Mouse (Mus musculus) intestine, postnatal 0 days (tissue): ENCODE measurements at regions not wholly inside any gene's neighbourhood (a gene's known extent, or its start where the extent isn't known, plus 50 kb on each side); places are given as distances from the start of the nearest gene placed in this dataset.

Experiments used
- ATAC-seq: fragments of 200-750 bp; cut with Nextera tagmentation; 2 replicates; pipeline ENCODE4 v1.8.0; 2017; ENCODE audit warnings: mild to moderate bottlenecking, moderate TSS enrichment, moderate library complexity
- H3K27ac ChIP-seq: fragments of 300-500 bp; sonication (generic); 2 replicates; pipeline ENCODE4 v1.5.1; 2014; ENCODE audit warnings: mild to moderate bottlenecking, low read depth, low read length, moderate library complexity
- H3K27me3 ChIP-seq: fragments of 300-500 bp; sonication (generic); replicated peaks from 2 replicates; pipeline ENCODE4 v1.6.1; 2014; ENCODE audit warnings: low read length, mixed read lengths; ENCODE audit not compliant: control insufficient read depth, insufficient read depth
- H3K36me3 ChIP-seq: fragments of 300-500 bp; sonication (generic); 2 replicates; pipeline ENCODE4 v1.6.1; 2014; ENCODE audit warnings: mild to moderate bottlenecking, moderate library complexity; ENCODE audit not compliant: control insufficient read depth, insufficient read depth
- H3K4me1 ChIP-seq: fragments of 300-500 bp; sonication (generic); replicated peaks from 2 replicates; pipeline ENCODE4 v1.6.1; 2014; ENCODE audit warnings: antibody characterized with exemption, low read length, mixed read lengths; ENCODE audit not compliant: control insufficient read depth, insufficient read depth
- H3K4me2 ChIP-seq: fragments of 300-500 bp; sonication (generic); replicated peaks from 2 replicates; pipeline ENCODE4 v1.6.1; 2014; ENCODE audit warnings: low read depth, mild to moderate bottlenecking, moderate library complexity
- H3K4me3 ChIP-seq: fragments of 300-500 bp; sonication (generic); 2 replicates; pipeline ENCODE4 v1.5.1; 2014; ENCODE audit warnings: low read depth, low read length
- H3K9ac ChIP-seq: fragments of 300-500 bp; sonication (generic); 2 replicates; pipeline ENCODE4 v1.6.1; 2014; ENCODE audit warnings: mild to moderate bottlenecking, low read depth, low read length
- H3K9me3 ChIP-seq: fragments of 300-500 bp; sonication (generic); 2 replicates; pipeline ENCODE4 v1.6.1; 2016; ENCODE audit warnings: mixed run types; ENCODE audit not compliant: control insufficient read depth
- CTCF ChIP-seq: sonication (generic); IDR thresholded peaks from 2 replicates; pipeline ENCODE4 v1.5.1; 2016; ENCODE audit warnings: low read depth, mild to moderate bottlenecking, control low read depth, antibody characterized with exemption, moderate library complexity
- WGBS: fragments of 180-500 bp; shearing (Covaris S2); extraction: QIAGEN DNeasy Blood & Tissue Kit; methylation state at CpG from one replicate; pipeline ENCODE4 v1.1.7; 2014; 5-methylcytosine and 5-hydroxymethylcytosine counted together

- no peak overlapping the region for H3K9ac ChIP-seq
- H3K4me2 ChIP-seq: no peak overlapping the region
- no peaks in the 10 kb centered on the region for H3K36me3 ChIP-seq
- H3K4me3 ChIP-seq: no peak overlapping the region
- H3K27ac ChIP-seq: no peak overlapping the region
- ATAC-seq: no peak
- 74% methylated on average over 7 of the region's 7 CpGs for WGBS
- no peak for TF ChIP-seq CTCF
- no peaks in the 10 kb centered on the region for H3K4me1 ChIP-seq
- H3K9me3 ChIP-seq: no peaks in the 10 kb centered on the region
- H3K27me3 ChIP-seq: no peaks in the 10 kb centered on the region
These were observed 70.5 kb downstream of the Tmx1 start for GRCm38 (mm10) chr12:70523379-70523778.

GRCm38 (mm10) chr12:70524703-70525102 lies 71.8 kb downstream of the Tmx1 start:
- Histone ChIP-seq H3K36me3 (no peaks in the 10 kb centered on the region), H3K27ac (no peak overlapping the region), H3K9me3 (no peaks in the 10 kb centered on the region), H3K4me3 (no peak overlapping the region), H3K4me2 (no peak overlapping the region), H3K27me3 (no peaks in the 10 kb centered on the region), H3K9ac (no peak overlapping the region), H3K4me1 (no peaks in the 10 kb centered on the region)
- TF ChIP-seq CTCF: no peak
- WGBS: 51% methylated on average over 4 of the region's 4 CpGs
- no peak for ATAC-seq

GRCm38 (mm10) chr12:70531661-70532060 lies 78.8 kb downstream of the Tmx1 start:
- ATAC-seq: no peak
- Histone ChIP-seq H3K27ac (no peak overlapping the region), H3K9me3 (no peaks in the 10 kb centered on the region), H3K4me3 (no peak overlapping the region), H3K4me1 (no peaks in the 10 kb centered on the region), H3K4me2 (no peak overlapping the region), H3K9ac (no peak overlapping the region), H3K36me3 (no peaks in the 10 kb centered on the region), H3K27me3 (no peaks in the 10 kb centered on the region)
- TF ChIP-seq CTCF: no peak

- no peaks in the 10 kb centered on the region for H3K9me3 ChIP-seq
- H3K9ac ChIP-seq: no peak overlapping the region
- no peaks in the 10 kb centered on the region for H3K4me1 ChIP-seq
- no peak for ATAC-seq
- no peaks in the 10 kb centered on the region for H3K36me3 ChIP-seq
- no peak overlapping the region for H3K4me2 ChIP-seq
- no peaks in the 10 kb centered on the region for H3K27me3 ChIP-seq
- H3K27ac ChIP-seq: no peak overlapping the region
- no peak overlapping the region for H3K4me3 ChIP-seq
- WGBS: 64% methylated on average over 10 of the region's 10 CpGs
- no peak for TF ChIP-seq CTCF
These were observed 79.3 kb downstream of the Tmx1 start for GRCm38 (mm10) chr12:70532225-70532624.

GRCm38 (mm10) chr12:70532843-70533242 lies 79.9 kb downstream of the Tmx1 start:
- Histone ChIP-seq H3K36me3 (no peaks in the 10 kb centered on the region), H3K4me1 (no peaks in the 10 kb centered on the region), H3K27ac (no peak overlapping the region), H3K27me3 (no peaks in the 10 kb centered on the region), H3K4me2 (no peak overlapping the region), H3K9ac (no peak overlapping the region), H3K4me3 (no peak overlapping the region), H3K9me3 (no peaks in the 10 kb centered on the region)
- WGBS: 82% methylated on average over 10 of the region's 10 CpGs
- no peak for ATAC-seq
- no peak for TF ChIP-seq CTCF

- no peak for ATAC-seq
- TF ChIP-seq CTCF: no peak
- no peaks in the 10 kb centered on the region for H3K4me1 ChIP-seq
- no peaks in the 10 kb centered on the region for H3K36me3 ChIP-seq
- H3K4me2 ChIP-seq: no peak overlapping the region
- no peak overlapping the region for H3K4me3 ChIP-seq
- H3K9me3 ChIP-seq: no peaks in the 10 kb centered on the region
- no peaks in the 10 kb centered on the region for H3K27me3 ChIP-seq
- 73% methylated on average over 12 of the region's 12 CpGs for WGBS
- H3K27ac ChIP-seq: no peak overlapping the region
- no peak overlapping the region for H3K9ac ChIP-seq
These were observed 80.6 kb downstream of the Tmx1 start for GRCm38 (mm10) chr12:70533375-70533935.

GRCm38 (mm10) chr12:70539124-70539523 lies 86.2 kb downstream of the Tmx1 start:
- no peak for TF ChIP-seq CTCF
- ATAC-seq: no peak
- Histone ChIP-seq H3K27ac (no peak overlapping the region), H3K4me1 (no peaks in the 10 kb centered on the region), H3K4me3 (no peak overlapping the region), H3K9ac (no peak overlapping the region), H3K4me2 (no peak overlapping the region), H3K9me3 (no peaks in the 10 kb centered on the region), H3K27me3 (no peaks in the 10 kb centered on the region), H3K36me3 (no peaks in the 10 kb centered on the region)
- 80% methylated on average over 4 of the region's 4 CpGs for WGBS
